Mouse (Mus musculus): Measurements from ENCODE around the gene Bzw1. TPM values are rescaled to one million over a fixed set of nuclear protein-coding genes. Genes with fewer than 3 reads are reported as not detected.
"Not testable (repeated sequence)": the region's sequence is repeated elsewhere in the genome, so short reads cannot be mapped to it uniquely, and the experiment has no call there.

Bzw1 gene
- 10 to 100 TPM; 23.0 to 74.1 (median 38.3) TPM for total RNA-seq (2018; cell fraction: chromatin; rRNA removed)
- total RNA-seq (2018; cell fraction: cytosol; rRNA removed): 100 to 1,000 TPM; 110 to 168 (median 134) TPM
- total RNA-seq (2018; cell fraction: nucleus; rRNA removed): 100 to 1,000 TPM in 2 of 26 experiments, 10 to 100 TPM in 24; 46.4 to 125 (median 65.3) TPM
- 103 to 172 TPM (median 110 TPM) in 3 replicates for polyA plus RNA-seq (2018)

GRCm38 (mm10) chr1:58392652-58393283, at the start of gene Bzw1:
Gene Bzw1, plus strand, starts transcription at chr1:58392898.
- H3K36me3 ChIP-seq (ENCODE audit: inconsistent target): peaks cover 21% of the 10 kb centered on the region
- WGBS (ENCODE audit: missing documents): 2% methylated on average over 41 of the region's 61 CpGs
- peak within 1 kb of the TSS; percentile 94 for H3K4me3 ChIP-seq (ENCODE audit: inconsistent target)
- H3K27ac ChIP-seq: peak within 1 kb of the TSS; percentile 79
- H3K79me2 ChIP-seq (ENCODE audit: inconsistent target): peaks cover 57% of the 10 kb centered on the region

DNA sequence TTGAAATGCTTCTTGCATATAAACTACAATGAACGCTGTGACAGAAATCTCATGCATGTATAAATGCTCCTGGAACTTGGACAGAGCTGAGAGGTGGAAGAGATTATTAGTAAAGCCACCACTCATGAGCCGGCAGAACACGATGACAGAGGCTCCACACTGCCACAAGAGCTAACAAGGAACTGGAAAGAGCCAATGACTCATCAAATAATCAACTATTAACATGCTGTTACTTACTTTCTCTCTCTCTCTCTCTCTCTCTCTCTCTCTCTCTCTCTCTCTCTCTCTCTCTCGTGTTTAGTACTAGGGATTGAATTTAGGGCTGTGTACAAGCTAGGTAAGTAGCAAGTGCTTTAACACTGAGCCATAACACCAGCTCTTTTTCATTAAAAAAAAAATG, 48.8 kb upstream of the Bzw1 start:
- 26% methylated on average over 4 of the region's 4 CpGs for WGBS (ENCODE audit: missing documents)
- no peak overlapping the region for H3K4me3 ChIP-seq (ENCODE audit: inconsistent target)
- no peaks in the 10 kb centered on the region for H3K36me3 ChIP-seq (ENCODE audit: inconsistent target)
- no peak overlapping the region for H3K27ac ChIP-seq
- H3K79me2 ChIP-seq (ENCODE audit: inconsistent target): no peaks in the 10 kb centered on the region

- H3K36me3 ChIP-seq (ENCODE audit: inconsistent target): no peaks in the 10 kb centered on the region
- no peaks in the 10 kb centered on the region for H3K79me2 ChIP-seq (ENCODE audit: inconsistent target)
- 92% methylated on average over 5 of the region's 5 CpGs for WGBS (ENCODE audit: missing documents)
- H3K4me3 ChIP-seq (ENCODE audit: inconsistent target): no peak overlapping the region
- no peak overlapping the region for H3K27ac ChIP-seq
Observed at GRCm38 (mm10) chr1:58344570-58344969, 48.1 kb upstream of the Bzw1 start.

GRCm38 (mm10) chr1:58346159-58346558, 46.5 kb upstream of the Bzw1 start:
- H3K4me3 ChIP-seq (ENCODE audit: inconsistent target): no peak overlapping the region
- 97% methylated on average over 14 of the region's 14 CpGs for WGBS (ENCODE audit: missing documents)
- no peaks in the 10 kb centered on the region for H3K79me2 ChIP-seq (ENCODE audit: inconsistent target)
- H3K36me3 ChIP-seq (ENCODE audit: inconsistent target): no peaks in the 10 kb centered on the region
- H3K27ac ChIP-seq: no peak overlapping the region

GRCm38 (mm10) chr1:58348712-58349111, 44.0 kb upstream of the Bzw1 start:
- Histone ChIP-seq H3K27ac (peak overlapping the region; percentile 37), H3K36me3 (ENCODE audit: inconsistent target) (no peaks in the 10 kb centered on the region), H3K79me2 (ENCODE audit: inconsistent target) (no peaks in the 10 kb centered on the region), H3K4me3 (ENCODE audit: inconsistent target) (no peak overlapping the region)
- WGBS (ENCODE audit: missing documents): 2% methylated on average over 6 of the region's 6 CpGs

DNA sequence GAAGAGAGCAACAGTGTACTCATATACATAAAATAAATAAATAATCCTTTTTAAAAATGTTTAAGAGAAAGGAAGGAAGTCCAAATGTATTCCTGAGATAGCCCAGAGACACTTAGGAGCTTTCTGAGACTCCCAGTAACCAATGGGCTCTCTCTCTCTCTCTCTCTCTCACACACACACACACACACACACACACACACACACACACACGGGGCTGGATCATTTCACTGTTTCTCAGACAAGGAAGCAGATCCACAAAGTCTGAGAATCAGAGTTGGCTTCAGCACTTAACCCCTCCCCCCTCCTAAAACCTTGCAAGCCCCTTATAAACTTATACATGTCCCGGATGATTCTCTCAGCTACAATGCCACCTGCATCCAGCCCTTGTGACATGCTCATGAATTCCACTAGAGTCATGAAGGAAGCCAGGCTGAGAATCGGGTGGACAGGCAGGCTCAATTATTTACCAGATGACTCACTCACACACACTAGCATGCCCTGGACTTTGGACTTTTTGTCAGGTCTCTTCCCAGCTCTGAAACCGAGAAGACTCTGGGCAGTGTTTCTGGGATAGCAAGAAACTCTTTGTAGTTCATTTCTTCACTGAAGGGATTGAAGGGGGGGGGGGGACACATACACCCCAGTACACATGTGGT, 39.3 kb upstream of the Bzw1 start:
- H3K4me3 ChIP-seq (ENCODE audit: inconsistent target): no peak overlapping the region
- no peaks in the 10 kb centered on the region for H3K36me3 ChIP-seq (ENCODE audit: inconsistent target)
- no peaks in the 10 kb centered on the region for H3K79me2 ChIP-seq (ENCODE audit: inconsistent target)
- H3K27ac ChIP-seq: no peak overlapping the region
- WGBS (ENCODE audit: missing documents): 82% methylated on average over 3 of the region's 4 CpGs

DNA sequence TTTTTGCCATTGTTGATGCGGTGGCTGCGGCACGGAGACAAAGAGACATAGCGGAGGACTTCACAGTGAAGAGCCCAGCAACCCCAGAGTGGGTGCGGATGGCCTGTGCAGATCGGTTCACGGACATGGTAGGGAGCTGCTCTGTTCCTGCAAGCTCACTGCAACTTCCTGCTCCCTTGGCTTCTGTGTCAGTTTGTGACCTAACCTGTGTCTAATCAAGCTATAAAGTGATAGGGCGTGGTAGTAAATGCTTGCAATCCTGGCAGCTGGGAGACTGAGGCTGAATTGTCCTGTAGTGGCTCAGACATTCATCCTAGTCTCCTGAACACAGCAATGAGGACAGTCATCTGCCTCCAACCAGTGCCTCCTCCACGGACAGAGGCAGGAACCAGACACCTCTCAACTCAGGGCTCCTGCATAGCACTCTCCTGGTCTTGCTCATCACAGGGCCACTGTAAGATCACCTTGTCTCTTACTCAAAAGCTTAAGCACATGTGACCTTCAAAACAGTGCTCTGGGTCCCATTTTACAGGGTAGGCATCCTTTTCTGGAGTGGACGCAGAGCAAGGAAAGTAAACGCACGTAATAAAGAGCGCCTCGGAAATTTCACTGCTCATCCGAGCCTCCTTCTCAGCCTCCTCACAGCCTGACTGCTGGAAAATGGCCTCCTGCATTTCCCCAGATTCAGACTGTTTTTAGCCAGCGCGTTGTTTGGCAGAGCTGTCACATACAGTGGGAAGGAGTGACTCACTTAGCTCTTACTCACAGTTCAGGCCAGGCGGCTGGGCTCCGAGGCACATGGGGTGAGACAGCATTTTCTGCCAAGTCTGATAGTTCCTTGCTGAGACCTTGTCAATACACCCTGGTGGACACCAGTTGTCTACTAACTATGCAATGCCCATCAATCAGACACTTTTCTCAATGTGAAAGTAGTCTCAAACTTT, 33.5 kb upstream of the Bzw1 start:
- H3K4me3 ChIP-seq (ENCODE audit: inconsistent target): no peak overlapping the region
- H3K27ac ChIP-seq: peak overlapping the region; percentile 48
- WGBS (ENCODE audit: missing documents): 67% methylated on average over 19 of the region's 19 CpGs
- H3K36me3 ChIP-seq (ENCODE audit: inconsistent target): no peaks in the 10 kb centered on the region
- no peaks in the 10 kb centered on the region for H3K79me2 ChIP-seq (ENCODE audit: inconsistent target)

DNA sequence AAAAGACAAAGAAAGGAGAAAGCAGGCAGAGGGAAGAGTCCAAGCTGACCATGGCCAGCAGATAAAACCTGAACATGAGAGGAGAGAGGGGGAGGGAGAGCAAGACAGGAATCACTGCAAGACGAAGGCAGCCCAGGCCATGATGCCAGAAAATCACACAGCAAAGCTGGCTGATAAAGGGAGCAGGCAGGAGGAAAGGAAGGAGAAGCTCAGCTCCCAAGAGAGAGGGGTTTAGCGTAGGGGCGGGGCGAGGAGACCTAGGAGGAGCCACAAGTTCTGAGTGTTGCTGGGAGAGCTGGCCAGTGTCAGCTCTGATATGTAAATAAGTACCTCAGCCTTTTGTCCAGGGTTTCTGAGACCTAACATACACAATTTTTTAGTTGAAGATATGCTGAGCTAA, 30.4 kb upstream of the Bzw1 start:
- WGBS (ENCODE audit: missing documents): 90% methylated on average over 4 of the region's 4 CpGs
- H3K4me3 ChIP-seq (ENCODE audit: inconsistent target): no peak overlapping the region
- no peaks in the 10 kb centered on the region for H3K36me3 ChIP-seq (ENCODE audit: inconsistent target)
- H3K79me2 ChIP-seq (ENCODE audit: inconsistent target): no peaks in the 10 kb centered on the region
- H3K27ac ChIP-seq: no peak overlapping the region

DNA sequence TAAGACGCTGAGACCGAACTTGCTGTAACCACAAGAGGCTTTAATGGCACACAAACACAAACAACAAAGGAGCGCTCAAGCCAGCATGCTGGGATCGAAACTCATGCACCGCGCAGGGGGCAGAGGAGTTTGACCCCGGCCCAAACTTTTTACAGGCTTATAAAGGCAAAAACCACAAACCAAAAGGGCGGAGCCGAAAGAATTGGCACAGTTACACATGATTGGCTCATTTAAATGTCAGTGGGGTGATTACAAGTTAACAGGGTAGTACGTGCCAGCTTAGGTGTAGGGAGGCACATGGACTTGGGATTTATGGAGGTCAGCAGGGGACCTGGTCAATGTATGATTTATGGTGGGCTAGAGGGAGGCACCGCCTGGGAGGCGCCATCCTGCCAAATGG, 28.1 kb upstream of the Bzw1 start:
- Histone ChIP-seq H3K36me3 (ENCODE audit: inconsistent target) (no peaks in the 10 kb centered on the region), H3K27ac (no peak overlapping the region), H3K79me2 (ENCODE audit: inconsistent target) (no peaks in the 10 kb centered on the region), H3K4me3 (ENCODE audit: inconsistent target) (no peak overlapping the region)
- 97% methylated on average over 12 of the region's 12 CpGs for WGBS (ENCODE audit: missing documents)

- no peaks in the 10 kb centered on the region for H3K36me3 ChIP-seq (ENCODE audit: inconsistent target)
- no peaks in the 10 kb centered on the region for H3K79me2 ChIP-seq (ENCODE audit: inconsistent target)
- H3K27ac ChIP-seq: no peak overlapping the region
- no peak overlapping the region for H3K4me3 ChIP-seq (ENCODE audit: inconsistent target)
- 94% methylated on average over 3 of the region's 3 CpGs for WGBS (ENCODE audit: missing documents)
Observed at GRCm38 (mm10) chr1:58365829-58366228, 26.9 kb upstream of the Bzw1 start.

- Histone ChIP-seq H3K36me3 (ENCODE audit: inconsistent target) (no peaks in the 10 kb centered on the region), H3K79me2 (ENCODE audit: inconsistent target) (no peaks in the 10 kb centered on the region)
- WGBS (ENCODE audit: missing documents): 97% methylated on average over 12 of the region's 12 CpGs
Observed at GRCm38 (mm10) chr1:58366737-58367471, 25.8 kb upstream of the Bzw1 start.

DNA sequence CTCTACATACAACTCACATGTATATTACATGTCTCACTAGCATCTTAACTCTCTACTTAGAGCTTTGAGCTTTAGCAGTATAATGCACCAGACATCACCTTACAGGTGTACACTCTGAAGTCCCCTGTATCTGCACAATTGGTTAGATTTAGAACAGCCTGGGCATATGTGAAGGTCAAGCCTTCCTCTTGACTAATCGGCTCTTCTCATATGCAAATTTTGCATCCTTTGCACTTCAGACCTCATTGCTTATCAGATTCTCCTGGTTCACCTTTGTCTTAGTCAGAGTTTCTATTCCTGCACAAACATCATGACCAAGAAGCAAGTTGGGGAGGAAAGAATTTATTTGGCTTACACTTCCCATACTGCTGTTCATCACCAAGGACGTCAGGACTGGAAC, 23.0 kb upstream of the Bzw1 start:
- Histone ChIP-seq H3K79me2 (ENCODE audit: inconsistent target) (no peaks in the 10 kb centered on the region), H3K4me3 (ENCODE audit: inconsistent target) (no peak overlapping the region), H3K36me3 (ENCODE audit: inconsistent target) (no peaks in the 10 kb centered on the region), H3K27ac (no peak overlapping the region)
- WGBS (ENCODE audit: missing documents): 100% methylated on average over 1 of the region's 2 CpGs

More at GRCm38 (mm10) chr1:58366737-58367471, 25.8 kb upstream of the Bzw1 start:
- no peak overlapping the region for H3K4me3 ChIP-seq (ENCODE audit: inconsistent target)
- H3K27ac ChIP-seq: no peak overlapping the region

- not testable (repeated sequence) for H3K27ac ChIP-seq; H3K79me2 ChIP-seq (ENCODE audit: inconsistent target); H3K4me3 ChIP-seq (ENCODE audit: inconsistent target); H3K36me3 ChIP-seq (ENCODE audit: inconsistent target)
- 96% methylated on average over 2 of the region's 2 CpGs for WGBS (ENCODE audit: missing documents)
Observed at GRCm38 (mm10) chr1:58374266-58374665, 18.4 kb upstream of the Bzw1 start.

DNA sequence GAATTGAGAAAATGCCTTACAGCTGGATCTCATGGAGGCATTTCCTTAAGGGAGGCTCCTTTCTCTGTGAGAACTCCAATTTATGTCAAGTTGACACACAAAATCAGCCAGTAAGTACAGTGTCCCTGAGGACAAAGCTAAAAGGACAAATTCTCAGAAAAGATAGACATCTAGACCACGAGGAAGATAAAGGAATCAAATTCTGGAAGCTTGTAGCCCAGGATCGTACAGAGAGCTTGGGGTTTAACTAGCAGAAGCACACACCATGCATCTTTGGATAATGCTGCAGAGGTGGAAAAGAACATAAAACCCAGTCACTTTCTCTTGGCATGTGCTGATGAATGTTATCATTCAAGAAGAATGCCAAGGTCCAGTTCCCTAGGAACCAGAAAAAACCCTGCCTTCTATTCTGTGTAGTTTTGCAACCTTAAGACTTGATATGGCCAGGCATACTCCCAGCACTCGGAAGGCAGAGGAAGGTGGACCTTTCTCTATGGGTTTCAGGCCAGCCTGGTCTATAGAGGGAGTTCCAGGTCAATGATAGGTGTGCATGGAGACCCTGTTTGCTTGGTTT, 17.0 kb upstream of the Bzw1 start:
- no peaks in the 10 kb centered on the region for H3K79me2 ChIP-seq (ENCODE audit: inconsistent target)
- no peaks in the 10 kb centered on the region for H3K36me3 ChIP-seq (ENCODE audit: inconsistent target)
- WGBS (ENCODE audit: missing documents): 85% methylated on average over 3 of the region's 3 CpGs
- no peak overlapping the region for H3K4me3 ChIP-seq (ENCODE audit: inconsistent target)
- H3K27ac ChIP-seq: no peak overlapping the region

All from macrophage (primary cell).